Mouse (Mus musculus): ENCODE results near the gene Ak2. TPM values are rescaled to one million over a fixed set of nuclear protein-coding genes. Genes with fewer than 3 reads are reported as not detected.

Gene Ak2
- polyA plus RNA-seq, 1 experiment, result 204 TPM

- H3K27ac ChIP-seq (ENCODE audit: insufficient read depth, low read length), result no peak overlapping the region
- TF ChIP-seq EP300 (IDR thresholded peaks at IDR 0.05; ENCODE audit: insufficient read depth, low read depth, low read length), result no peak
- no peak for TF ChIP-seq POLR2A (IDR thresholded peaks at IDR 0.05; ENCODE audit: insufficient read depth, low read length)
- no peak for TF ChIP-seq CTCF (IDR thresholded peaks at IDR 0.05; ENCODE audit: low read depth, low read length)
- H3K36me3 ChIP-seq (ENCODE audit: control insufficient read depth, insufficient read depth, low read length, poor library complexity, severe bottlenecking), result peaks cover 50% of the 10 kb centered on the region
- no peaks in the 10 kb centered on the region for H3K27me3 ChIP-seq (ENCODE audit: control insufficient read depth, insufficient read depth, low read length, poor library complexity, severe bottlenecking)
- H3K4me1 ChIP-seq (ENCODE audit: control insufficient read depth, insufficient read depth, low read length), result no peaks in the 10 kb centered on the region
- no peak overlapping the region for H3K4me3 ChIP-seq (ENCODE audit: low read depth, low read length)
- no peaks in the 10 kb centered on the region for H3K9me3 ChIP-seq (replicated peaks; ENCODE audit: control insufficient read depth, insufficient read depth, low read length, poor library complexity, severe bottlenecking)
- H3K9ac ChIP-seq (ENCODE audit: low read depth, poor library complexity, severe bottlenecking), result no peak overlapping the region
Observed at GRCm38 (mm10) chr4:129009521-129009920, 17.8 kb downstream of the Ak2 start.

- Histone ChIP-seq H3K9ac (ENCODE audit: low read depth, poor library complexity, severe bottlenecking) (no peak overlapping the region), H3K4me1 (ENCODE audit: control insufficient read depth, insufficient read depth, low read length) (no peaks in the 10 kb centered on the region), H3K4me3 (ENCODE audit: low read depth, low read length) (no peak overlapping the region), H3K36me3 (ENCODE audit: control insufficient read depth, insufficient read depth, low read length, poor library complexity, severe bottlenecking) (peaks cover 39% of the 10 kb centered on the region), H3K27me3 (ENCODE audit: control insufficient read depth, insufficient read depth, low read length, poor library complexity, severe bottlenecking) (no peaks in the 10 kb centered on the region), H3K27ac (ENCODE audit: insufficient read depth, low read length) (no peak overlapping the region), H3K9me3 (replicated peaks; ENCODE audit: control insufficient read depth, insufficient read depth, low read length, poor library complexity, severe bottlenecking) (no peaks in the 10 kb centered on the region)
- TF ChIP-seq POLR2A (IDR thresholded peaks at IDR 0.05; ENCODE audit: insufficient read depth, low read length) (no peak), EP300 (IDR thresholded peaks at IDR 0.05; ENCODE audit: insufficient read depth, low read depth, low read length) (no peak), CTCF (IDR thresholded peaks at IDR 0.05; ENCODE audit: low read depth, low read length) (no peak)
Observed at GRCm38 (mm10) chr4:129011604-129012121, 19.9 kb downstream of the Ak2 start.

GRCm38 (mm10) chr4:129013151-129013864 lies 21.6 kb downstream of the Ak2 start:
- no peak for TF ChIP-seq EP300 (IDR thresholded peaks at IDR 0.05; ENCODE audit: insufficient read depth, low read depth, low read length)
- no peak for TF ChIP-seq CTCF (IDR thresholded peaks at IDR 0.05; ENCODE audit: low read depth, low read length)
- TF ChIP-seq POLR2A (IDR thresholded peaks at IDR 0.05; ENCODE audit: insufficient read depth, low read length), result no peak

GRCm38 (mm10) chr4:129016329-129016728 lies 24.6 kb downstream of the Ak2 start:
- H3K27ac ChIP-seq (ENCODE audit: insufficient read depth, low read length), result no peak overlapping the region
- H3K9me3 ChIP-seq (replicated peaks; ENCODE audit: control insufficient read depth, insufficient read depth, low read length, poor library complexity, severe bottlenecking), result no peaks in the 10 kb centered on the region
- H3K4me3 ChIP-seq (ENCODE audit: low read depth, low read length), result no peak overlapping the region
- no peaks in the 10 kb centered on the region for H3K36me3 ChIP-seq (ENCODE audit: control insufficient read depth, insufficient read depth, low read length, poor library complexity, severe bottlenecking)
- TF ChIP-seq CTCF (IDR thresholded peaks at IDR 0.05; ENCODE audit: low read depth, low read length) (no peak), EP300 (IDR thresholded peaks at IDR 0.05; ENCODE audit: insufficient read depth, low read depth, low read length) (no peak), POLR2A (IDR thresholded peaks at IDR 0.05; ENCODE audit: insufficient read depth, low read length) (no peak)
- no peak overlapping the region for H3K9ac ChIP-seq (ENCODE audit: low read depth, poor library complexity, severe bottlenecking)
- no peaks in the 10 kb centered on the region for H3K27me3 ChIP-seq (ENCODE audit: control insufficient read depth, insufficient read depth, low read length, poor library complexity, severe bottlenecking)
- H3K4me1 ChIP-seq (ENCODE audit: control insufficient read depth, insufficient read depth, low read length), result no peaks in the 10 kb centered on the region

More at GRCm38 (mm10) chr4:129013151-129013864, 21.6 kb downstream of the Ak2 start:
- H3K4me3 ChIP-seq (ENCODE audit: low read depth, low read length), result no peak overlapping the region
- H3K4me1 ChIP-seq (ENCODE audit: control insufficient read depth, insufficient read depth, low read length), result no peaks in the 10 kb centered on the region
- no peaks in the 10 kb centered on the region for H3K27me3 ChIP-seq (ENCODE audit: control insufficient read depth, insufficient read depth, low read length, poor library complexity, severe bottlenecking)
- H3K27ac ChIP-seq (ENCODE audit: insufficient read depth, low read length), result no peak overlapping the region
- no peak overlapping the region for H3K9ac ChIP-seq (ENCODE audit: low read depth, poor library complexity, severe bottlenecking)
- H3K9me3 ChIP-seq (replicated peaks; ENCODE audit: control insufficient read depth, insufficient read depth, low read length, poor library complexity, severe bottlenecking), result no peaks in the 10 kb centered on the region
- H3K36me3 ChIP-seq (ENCODE audit: control insufficient read depth, insufficient read depth, low read length, poor library complexity, severe bottlenecking), result peaks cover 22% of the 10 kb centered on the region

DNA sequence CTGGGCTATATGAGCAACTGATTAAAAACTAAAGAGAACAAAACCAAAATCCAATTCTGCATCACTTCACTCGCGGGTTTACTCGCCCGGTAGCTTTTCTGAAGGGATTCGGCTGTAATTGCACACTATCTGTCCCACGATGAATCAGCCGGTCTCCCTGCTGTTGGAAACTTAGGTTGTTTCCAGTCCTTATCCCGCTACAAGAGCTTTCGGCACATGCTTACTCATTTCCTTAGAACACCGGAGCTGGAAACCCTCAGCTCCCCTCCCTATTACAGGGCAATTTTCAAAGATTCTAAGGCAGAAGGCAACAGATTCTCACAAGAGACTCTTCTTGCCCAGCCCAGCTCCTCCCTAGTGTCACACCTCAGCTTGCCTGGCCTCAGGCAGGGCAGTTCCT lies 25.4 kb downstream of the Ak2 start:
- H3K4me3 ChIP-seq (ENCODE audit: low read depth, low read length), result no peak overlapping the region
- H3K9ac ChIP-seq (ENCODE audit: low read depth, poor library complexity, severe bottlenecking), result no peak overlapping the region
- no peaks in the 10 kb centered on the region for H3K4me1 ChIP-seq (ENCODE audit: control insufficient read depth, insufficient read depth, low read length)
- no peaks in the 10 kb centered on the region for H3K27me3 ChIP-seq (ENCODE audit: control insufficient read depth, insufficient read depth, low read length, poor library complexity, severe bottlenecking)
- H3K27ac ChIP-seq (ENCODE audit: insufficient read depth, low read length), result no peak overlapping the region
- TF ChIP-seq EP300 (IDR thresholded peaks at IDR 0.05; ENCODE audit: insufficient read depth, low read depth, low read length) (no peak), CTCF (IDR thresholded peaks at IDR 0.05; ENCODE audit: low read depth, low read length) (no peak), POLR2A (IDR thresholded peaks at IDR 0.05; ENCODE audit: insufficient read depth, low read length) (no peak)
- no peaks in the 10 kb centered on the region for H3K36me3 ChIP-seq (ENCODE audit: control insufficient read depth, insufficient read depth, low read length, poor library complexity, severe bottlenecking)
- no peaks in the 10 kb centered on the region for H3K9me3 ChIP-seq (replicated peaks; ENCODE audit: control insufficient read depth, insufficient read depth, low read length, poor library complexity, severe bottlenecking)

- H3K27me3 ChIP-seq (ENCODE audit: control insufficient read depth, insufficient read depth, low read length, poor library complexity, severe bottlenecking), result no peaks in the 10 kb centered on the region
- H3K9me3 ChIP-seq (replicated peaks; ENCODE audit: control insufficient read depth, insufficient read depth, low read length, poor library complexity, severe bottlenecking), result no peaks in the 10 kb centered on the region
- no peak overlapping the region for H3K27ac ChIP-seq (ENCODE audit: insufficient read depth, low read length)
- no peak overlapping the region for H3K9ac ChIP-seq (ENCODE audit: low read depth, poor library complexity, severe bottlenecking)
- no peaks in the 10 kb centered on the region for H3K36me3 ChIP-seq (ENCODE audit: control insufficient read depth, insufficient read depth, low read length, poor library complexity, severe bottlenecking)
- TF ChIP-seq EP300 (IDR thresholded peaks at IDR 0.05; ENCODE audit: insufficient read depth, low read depth, low read length) (no peak), CTCF (IDR thresholded peaks at IDR 0.05; ENCODE audit: low read depth, low read length) (no peak), POLR2A (IDR thresholded peaks at IDR 0.05; ENCODE audit: insufficient read depth, low read length) (no peak)
- H3K4me3 ChIP-seq (ENCODE audit: low read depth, low read length), result no peak overlapping the region
- no peaks in the 10 kb centered on the region for H3K4me1 ChIP-seq (ENCODE audit: control insufficient read depth, insufficient read depth, low read length)
Observed at GRCm38 (mm10) chr4:129018788-129019435, 27.2 kb downstream of the Ak2 start.
